Mouse (Mus musculus) heart, embryonic 11.5 days (tissue): ENCODE measurements around the gene Tmem106c. TPM values are rescaled to one million over a fixed set of nuclear protein-coding genes. Genes with fewer than 3 reads are reported as not detected.

ENCODE experiments used
- ATAC-seq: fragments of 200-750 bp; cut with Nextera tagmentation; replicated peaks from 2 replicates; pipeline ENCODE4 v1.8.0; 2017; ENCODE audit warnings: moderate library complexity; ENCODE audit not compliant: insufficient number of reproducible peaks, low FRiP score, low TSS enrichment
- H3K27ac ChIP-seq: fragments of 300-500 bp; sonication (generic); 2 replicates; pipeline ENCODE4 v1.5.1; 2014; ENCODE audit warnings: mild to moderate bottlenecking, low read depth, low read length
- H3K27me3 ChIP-seq: fragments of 300-500 bp; sonication (generic); 2 replicates; pipeline ENCODE4 v1.6.1; 2014; ENCODE audit warnings: mild to moderate bottlenecking, low read length, mixed read lengths; ENCODE audit not compliant: control insufficient read depth, insufficient read depth
- H3K36me3 ChIP-seq: fragments of 300-500 bp; sonication (generic); 2 replicates; pipeline ENCODE4 v1.6.1; 2014; ENCODE audit warnings: mild to moderate bottlenecking, low read length, moderate library complexity, mixed read lengths; ENCODE audit not compliant: control insufficient read depth, insufficient read depth
- H3K4me1 ChIP-seq: fragments of 300-500 bp; sonication (generic); 2 replicates; pipeline ENCODE4 v1.6.1; 2014; ENCODE audit warnings: low read length; ENCODE audit not compliant: control insufficient read depth, insufficient read depth
- H3K4me2 ChIP-seq: fragments of 300-500 bp; sonication (generic); 2 replicates; pipeline ENCODE4 v1.6.1; 2014; ENCODE audit warnings: mild to moderate bottlenecking, moderate library complexity
- H3K4me3 ChIP-seq: fragments of 300-500 bp; sonication (generic); 2 replicates; pipeline ENCODE4 v1.5.1; 2014; ENCODE audit warnings: low read depth, low read length
- H3K9ac ChIP-seq: fragments of 300-500 bp; sonication (generic); 2 replicates; pipeline ENCODE4 v1.6.1; 2014; ENCODE audit warnings: mild to moderate bottlenecking, low read depth, low read length, moderate library complexity
- H3K9me3 ChIP-seq: fragments of 300-500 bp; sonication (generic); replicated peaks from 2 replicates; pipeline ENCODE4 v1.6.1; 2016; ENCODE audit warnings: low read length; ENCODE audit not compliant: control insufficient read depth
- WGBS: fragments of 180-500 bp; shearing (Covaris S2); extraction: QIAGEN DNeasy Blood & Tissue Kit; methylation state at CpG from one replicate; pipeline ENCODE4 v1.1.7; 2014; ENCODE audit not compliant: insufficient replicate concordance; 5-methylcytosine and 5-hydroxymethylcytosine counted together
- polyA plus RNA-seq: library from polyadenylated mRNA; unstranded; fragments of >200 nt; fragmentation: Nextera tagmentation; extraction: Ambion mirVana; gene quantifications from 2 replicates; pipeline ENCODE4 v1.2.1, GENCODE M21; 2014

The Tmem106c gene
- polyA plus RNA-seq, 1 experiment from 2014 or later: 30.1 TPM

DNA sequence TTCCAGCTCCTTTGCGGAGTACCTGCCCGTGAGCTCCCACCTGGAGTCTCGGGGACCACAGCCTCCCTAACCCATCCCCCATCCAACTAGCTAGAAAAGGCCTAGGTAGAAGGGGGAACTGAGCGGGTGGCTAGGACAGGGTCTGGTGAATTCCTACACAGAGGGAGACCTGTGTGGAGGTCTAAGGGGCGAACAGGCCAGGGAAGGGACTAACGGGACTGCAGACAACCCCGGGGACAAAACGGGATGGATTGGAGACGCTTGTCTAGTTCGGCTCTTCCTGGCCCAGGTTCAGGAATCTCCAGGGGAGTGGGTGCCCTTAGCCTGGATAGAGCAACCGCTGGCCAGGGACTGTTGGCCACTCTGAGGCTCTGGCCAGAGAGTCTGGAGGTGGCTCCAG is 41.2 kb downstream of the Tmem106c start:
- Histone ChIP-seq H3K4me1 (peaks cover 30% of the 10 kb centered on the region), H3K9ac (no peak overlapping the region; the same call in 1 of the 2 replicates), H3K27me3 (peaks cover 52% of the 10 kb centered on the region)

GRCm38 (mm10) chr15:98012810-98013209 is 48.8 kb downstream of the Tmem106c start:
- Histone ChIP-seq H3K27me3 (peaks cover 5% of the 10 kb centered on the region; the same call in 1 of the 2 replicates), H3K4me3 (no peak overlapping the region), H3K27ac (no peak overlapping the region), H3K36me3 (no peaks in the 10 kb centered on the region), H3K4me1 (no peaks in the 10 kb centered on the region), H3K4me2 (no peak overlapping the region), H3K9me3 (no peaks in the 10 kb centered on the region), H3K9ac (no peak overlapping the region)
- ATAC-seq: no peak
- 71% methylated on average over 6 of the region's 6 CpGs for WGBS

More for the DNA sequence above, 41.2 kb downstream of the Tmem106c start:
- no peak for ATAC-seq
- H3K4me2 ChIP-seq: peak overlapping the region; percentile 71
- H3K4me3 ChIP-seq: peak overlapping the region; percentile 57
- 10% methylated on average over 11 of the region's 11 CpGs for WGBS
- H3K27ac ChIP-seq: no peak overlapping the region
- no peaks in the 10 kb centered on the region for H3K36me3 ChIP-seq
- no peaks in the 10 kb centered on the region for H3K9me3 ChIP-seq

- Histone ChIP-seq H3K4me3 (no peak overlapping the region), H3K9me3 (no peaks in the 10 kb centered on the region), H3K36me3 (no peaks in the 10 kb centered on the region), H3K27me3 (no peaks in the 10 kb centered on the region), H3K27ac (no peak overlapping the region), H3K4me1 (no peaks in the 10 kb centered on the region), H3K4me2 (no peak overlapping the region), H3K9ac (no peak overlapping the region)
- 78% methylated on average over 4 of the region's 4 CpGs for WGBS
- ATAC-seq: no peak
Observed at GRCm38 (mm10) chr15:98017925-98018324, 53.9 kb downstream of the Tmem106c start.

GRCm38 (mm10) chr15:98019047-98019446 is 55.0 kb downstream of the Tmem106c start:
- Histone ChIP-seq H3K36me3 (no peaks in the 10 kb centered on the region), H3K9me3 (no peaks in the 10 kb centered on the region), H3K27ac (no peak overlapping the region), H3K4me1 (no peaks in the 10 kb centered on the region), H3K9ac (no peak overlapping the region), H3K4me3 (no peak overlapping the region), H3K27me3 (no peaks in the 10 kb centered on the region), H3K4me2 (no peak overlapping the region)
- 50% methylated on average over 3 of the region's 3 CpGs for WGBS
- ATAC-seq: no peak

Other genes starting within 250 kb of the Tmem106c start
- 0.20 TPM in 1 of 2 replicates, not detected in the other for gene Endou, start 232.9 kb upstream of the Tmem106c start, polyA plus RNA-seq
- gene Rapgef3, start 196.2 kb upstream of the Tmem106c start, polyA plus RNA-seq: 8.3 and 8.5 TPM in 2 replicates
- gene Slc48a1, start 185.7 kb upstream of the Tmem106c start, polyA plus RNA-seq: 45.1 and 51.1 TPM in 2 replicates
- gene Hdac7, start 119.7 kb upstream of the Tmem106c start, polyA plus RNA-seq: 24.6 and 25.0 TPM in 2 replicates
- gene Vdr, start 53.6 kb upstream of the Tmem106c start, polyA plus RNA-seq: 0.62 and 0.72 TPM in 2 replicates
- 61.9 and 80.7 TPM in 2 replicates for gene Col2a1, start 40.5 kb downstream of the Tmem106c start, polyA plus RNA-seq
- gene Pfkm, start 128.4 kb downstream of the Tmem106c start, polyA plus RNA-seq: 49.3 and 68.3 TPM in 2 replicates
- gene Senp1, start 129.5 kb downstream of the Tmem106c start, polyA plus RNA-seq: 24.3 and 25.1 TPM in 2 replicates
- 81.7 and 86.7 TPM in 2 replicates for gene Asb8, start 201.4 kb downstream of the Tmem106c start, polyA plus RNA-seq
- gene Ccdc184, start 203.0 kb downstream of the Tmem106c start, polyA plus RNA-seq: 1.2 and 1.3 TPM in 2 replicates
- gene Olfr288, start 231.3 kb downstream of the Tmem106c start, polyA plus RNA-seq: not detected in 2 replicates